Mouse (Mus musculus) liver, postnatal 0 days (tissue): Measurements from ENCODE around the gene Gnb3.

ENCODE experiments used
- CTCF ChIP-seq: sonication (generic); IDR thresholded peaks from 2 replicates; pipeline ENCODE4 v1.5.1; 2016; ENCODE audit warnings: antibody characterized with exemption, low read depth
- EP300 ChIP-seq: IDR thresholded peaks from 2 replicates; pipeline ENCODE4 v1.6.1; 2016; ENCODE audit warnings: antibody characterized with exemption, low read depth, mild to moderate bottlenecking

DNA sequence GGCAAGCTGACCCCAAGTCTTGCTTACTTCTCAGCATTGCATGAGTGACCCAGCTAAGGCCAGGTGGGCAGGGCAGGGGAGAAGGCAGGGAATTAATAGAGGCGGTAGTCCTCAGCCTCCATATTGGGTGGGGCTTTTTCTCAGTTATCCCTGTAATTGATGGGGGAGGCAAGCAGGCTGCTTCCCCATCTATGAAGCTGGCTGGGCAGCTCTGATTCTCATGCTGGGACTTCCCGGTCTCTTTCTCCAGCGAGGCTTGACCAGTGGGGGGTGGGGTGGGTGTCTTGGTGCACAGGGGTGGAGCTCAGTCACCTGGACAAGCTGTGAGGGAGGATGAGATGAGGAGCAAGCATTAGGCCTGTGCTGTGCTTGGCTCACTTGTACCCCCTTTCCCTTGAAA lies 21.7 kb upstream of the Gnb3 start:
- TF ChIP-seq CTCF (no peak), EP300 (no peak)
